Mouse (Mus musculus) cerebellum, postnatal 14 days (tissue): ENCODE results near the gene Dap.

Experiments used
- DNase-seq, 2 experiments: peaks; one replicate each; pipeline ENCODE4 v3.0.0; 2021; ENCODE audit warnings: mixed read lengths in 2 of 2

The Dap gene

DNA sequence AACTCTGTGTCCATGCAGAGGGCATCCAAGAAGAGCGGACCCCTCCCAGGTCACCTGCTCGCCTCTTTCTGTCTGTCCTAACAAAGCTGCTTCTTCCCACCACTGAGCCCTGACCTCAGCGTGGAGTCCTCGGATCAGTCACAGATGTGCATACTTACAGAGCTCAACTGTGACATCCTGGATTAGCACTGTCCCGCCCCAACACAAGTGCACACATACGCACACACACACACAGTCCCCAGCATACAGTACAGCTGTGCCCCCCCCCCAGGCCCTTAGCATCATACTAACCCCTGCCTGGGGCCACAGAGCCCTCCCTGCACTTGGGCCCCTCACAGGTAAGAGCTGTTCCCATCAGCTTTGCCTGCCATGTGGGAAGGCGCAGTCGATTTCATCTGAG is 41.3 kb downstream of the Dap start:
- no peak for DNase-seq

DNA sequence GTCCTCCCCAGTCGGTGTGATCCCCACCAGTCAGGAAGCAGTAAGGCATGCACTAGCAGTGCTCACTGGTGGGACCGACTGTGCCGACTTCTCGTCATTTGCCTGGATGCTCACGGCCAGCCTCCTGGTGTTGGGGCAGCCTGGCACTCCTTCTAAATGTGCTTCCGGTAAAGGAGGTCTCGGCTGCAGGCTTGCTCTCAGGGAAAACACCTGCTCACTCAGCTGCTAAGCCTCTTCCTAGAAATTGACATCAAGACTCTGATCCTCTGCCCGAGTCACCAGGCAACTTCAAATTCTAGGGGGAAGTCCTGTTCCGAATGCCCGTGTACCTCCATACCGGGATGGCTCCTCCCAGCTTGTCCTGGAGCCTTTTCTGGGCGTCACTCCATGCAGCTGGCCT is 41.7 kb downstream of the Dap start:
- DNase-seq = no peak

DNA sequence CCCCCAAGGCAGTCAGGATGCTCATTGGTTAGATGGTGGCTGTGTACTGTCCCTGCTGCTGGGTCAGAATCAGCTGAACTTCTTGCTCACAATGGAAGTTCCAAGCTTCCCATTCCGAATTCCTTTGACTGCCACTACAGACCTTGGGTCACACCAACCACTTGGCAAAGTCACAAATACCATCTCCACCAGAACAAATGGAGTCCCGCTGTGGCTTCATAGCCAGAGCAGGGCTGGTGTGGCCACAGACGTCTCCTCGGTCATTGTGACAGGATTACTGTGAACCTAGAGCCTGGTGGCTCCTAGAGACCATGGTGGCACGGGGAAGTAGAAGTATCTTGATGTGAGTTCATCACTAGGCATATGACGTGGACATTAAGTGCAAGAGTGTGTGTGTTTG is 44.0 kb downstream of the Dap start:
- no peak for DNase-seq

DNA sequence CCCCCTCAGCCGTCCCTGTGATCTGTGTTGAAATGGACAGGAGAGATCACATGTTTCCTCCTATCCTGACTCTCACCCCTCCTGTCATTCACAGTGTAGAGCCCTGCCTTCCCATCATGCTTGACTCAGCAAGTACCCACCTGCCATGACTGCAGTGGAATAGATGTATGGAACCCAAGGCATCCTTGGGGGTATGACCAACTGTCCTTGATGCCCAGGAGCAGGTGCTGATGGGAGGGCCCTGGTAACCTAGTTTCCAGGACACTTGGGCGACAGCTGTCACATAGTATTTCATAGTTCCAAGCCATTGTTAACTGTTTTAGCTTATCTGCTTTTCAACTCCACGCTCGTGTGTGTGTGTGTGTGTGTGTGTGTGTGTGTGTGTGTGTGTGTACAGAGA is 45.4 kb downstream of the Dap start:
- no peak for DNase-seq

DNA sequence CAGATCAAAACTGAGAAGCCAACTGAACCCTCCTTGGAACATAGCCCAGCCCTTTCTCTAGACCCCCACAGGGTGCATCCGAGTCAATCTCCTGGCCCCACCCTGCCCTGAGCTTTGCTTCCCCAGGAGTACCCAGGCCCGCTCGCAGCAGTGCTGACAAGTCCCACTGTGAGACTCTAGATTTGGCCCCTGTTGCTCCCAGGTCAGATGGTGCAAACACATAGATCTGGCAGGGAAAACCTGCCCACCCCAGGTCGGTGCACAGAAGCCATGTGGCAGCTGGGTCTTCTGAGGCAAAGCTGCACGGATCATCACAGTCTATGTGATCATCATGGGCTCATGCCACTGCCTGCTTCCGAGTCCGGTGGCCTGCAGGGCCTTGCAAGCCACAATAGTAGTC is 48.6 kb downstream of the Dap start:
- DNase-seq = peak; percentile 72 to 75

DNA sequence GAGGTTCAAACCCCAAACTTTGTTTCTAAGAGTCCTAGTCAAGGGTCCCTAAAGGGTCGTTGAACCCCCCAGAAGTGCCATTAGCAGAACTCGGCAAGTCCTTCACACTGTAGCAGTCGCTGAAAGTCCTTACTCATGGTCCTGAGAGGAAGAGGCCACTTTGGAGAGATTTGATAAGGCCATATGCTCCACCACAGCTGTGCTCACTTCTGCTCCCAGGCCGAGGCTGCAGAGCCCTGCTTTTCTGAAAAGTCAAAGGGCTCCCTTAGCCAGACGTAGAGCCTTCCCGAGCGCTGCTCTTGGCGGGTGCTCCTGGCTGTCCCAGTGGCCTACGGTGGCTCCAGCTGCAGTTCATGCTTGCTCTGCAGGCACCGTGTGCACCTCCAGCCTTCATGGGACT is 49.4 kb downstream of the Dap start:
- no peak for DNase-seq

DNA sequence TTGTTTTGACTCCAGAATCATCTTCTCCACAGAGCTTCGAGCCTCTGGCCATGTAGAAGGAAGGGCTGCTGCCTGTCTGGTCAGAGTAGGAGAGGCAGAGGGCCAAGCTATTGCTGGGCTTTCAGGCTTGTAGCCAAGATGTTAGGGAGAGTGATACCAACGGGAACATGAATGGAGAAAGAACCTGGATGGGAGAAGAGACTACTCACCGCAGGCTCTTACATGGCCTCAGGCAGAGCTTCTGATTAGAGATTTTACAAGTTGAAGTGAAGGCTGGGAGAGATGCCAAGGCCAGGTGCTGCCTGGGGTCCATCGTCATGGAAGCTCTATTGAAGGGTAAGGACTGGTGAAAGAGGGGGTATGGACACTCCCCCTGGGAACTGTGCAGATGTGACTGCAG is 54.0 kb downstream of the Dap start:
- peak; percentile 76 to 80 for DNase-seq

DNA sequence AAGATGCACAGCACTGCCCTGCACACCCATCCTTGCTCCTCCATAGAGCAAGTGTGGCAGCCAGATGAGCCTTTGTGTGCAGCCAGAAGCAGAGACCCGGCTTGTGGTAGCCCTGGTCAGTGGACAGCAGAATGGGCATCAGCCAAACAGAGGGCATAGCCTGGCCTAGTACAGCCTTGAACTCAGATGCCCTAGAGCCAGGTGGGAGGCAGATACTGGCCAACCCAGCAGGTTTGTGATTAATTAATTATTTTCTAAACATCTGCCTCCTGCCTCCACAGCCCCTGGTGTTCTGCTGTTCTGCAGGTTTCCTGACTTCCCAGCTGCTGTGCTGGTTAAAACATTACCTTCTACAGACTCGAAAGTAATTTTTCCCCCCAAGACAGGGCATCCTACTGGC is 55.0 kb downstream of the Dap start:
- DNase-seq = no peak

DNA sequence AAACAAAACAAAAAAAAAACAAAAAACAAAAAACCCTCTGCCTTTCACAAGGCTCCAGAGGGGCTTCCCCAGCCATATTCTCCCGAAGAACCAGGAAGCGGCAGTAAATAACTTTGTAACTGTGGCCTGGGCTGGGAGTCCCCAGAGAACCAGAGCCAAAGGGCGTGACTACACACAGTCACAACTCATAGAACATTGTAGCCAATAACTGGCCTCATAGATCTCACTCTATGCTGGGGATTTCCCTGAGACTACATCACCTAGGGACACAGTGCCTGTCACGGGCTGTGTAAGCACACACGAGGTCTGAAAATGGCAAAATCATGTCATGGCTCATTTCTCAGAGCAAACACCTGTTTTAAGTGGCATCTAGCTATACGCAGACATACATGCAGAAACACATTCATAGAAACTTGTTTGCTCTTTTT is 55.5 kb downstream of the Dap start:
- DNase-seq = no peak

DNA sequence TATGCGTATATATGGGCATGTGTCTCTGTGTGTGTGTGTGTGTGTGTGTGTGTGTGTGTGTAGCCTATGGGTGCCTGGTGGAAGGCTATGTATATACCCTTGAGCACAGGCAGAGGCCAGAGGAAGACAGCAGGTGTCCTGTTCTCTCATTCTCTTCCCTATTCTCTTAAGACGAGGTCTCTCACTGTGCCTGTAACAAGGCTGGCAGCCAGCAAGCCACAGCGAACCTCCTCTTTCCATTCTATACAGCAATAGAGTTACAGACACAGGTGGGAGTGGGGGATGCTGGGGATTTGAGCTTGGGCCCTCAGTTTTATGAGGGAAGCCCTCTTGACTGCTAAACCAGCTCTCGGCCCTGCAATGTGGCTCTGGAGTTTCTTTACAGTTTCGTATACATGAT is 55.9 kb downstream of the Dap start:
- DNase-seq = no peak

DNA sequence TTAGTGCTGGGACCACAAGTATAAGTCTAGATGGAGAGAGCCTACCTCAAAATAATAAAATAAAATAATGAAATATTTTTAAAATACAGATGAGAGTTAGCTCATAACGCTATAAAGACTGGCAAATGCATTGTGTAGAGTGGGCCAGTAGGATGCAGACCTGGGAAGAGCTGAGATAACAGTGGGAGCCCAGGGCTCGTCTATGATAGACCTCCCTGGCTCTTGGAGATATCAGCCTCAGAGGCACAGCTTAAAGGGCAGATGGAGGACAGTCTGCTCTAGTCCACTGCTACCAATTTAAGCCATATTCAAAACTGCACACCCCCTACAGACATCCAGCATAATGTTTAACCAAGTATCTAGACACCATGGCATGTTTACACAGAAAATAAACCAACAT is 56.6 kb downstream of the Dap start:
- DNase-seq = no peak

DNA sequence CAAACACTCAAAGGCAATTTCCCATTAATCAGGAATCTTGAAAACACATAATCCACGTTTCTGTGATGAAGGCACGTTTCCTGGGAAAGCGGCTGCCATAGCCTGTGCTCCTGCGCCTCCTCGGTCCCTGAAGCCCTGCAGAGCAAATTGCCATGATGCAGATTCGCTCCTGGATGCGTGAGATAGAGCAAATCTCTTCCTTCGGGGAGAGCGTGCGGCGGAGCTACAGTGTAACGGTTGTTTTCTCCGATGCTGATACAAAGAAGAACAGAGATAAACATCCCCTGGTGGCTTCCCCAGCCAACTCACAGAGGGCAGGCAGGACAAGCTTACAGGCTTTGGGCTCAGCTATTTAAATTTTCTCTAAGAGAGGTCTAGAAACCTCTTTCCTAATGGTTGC is 57.7 kb downstream of the Dap start:
- DNase-seq = no peak

DNA sequence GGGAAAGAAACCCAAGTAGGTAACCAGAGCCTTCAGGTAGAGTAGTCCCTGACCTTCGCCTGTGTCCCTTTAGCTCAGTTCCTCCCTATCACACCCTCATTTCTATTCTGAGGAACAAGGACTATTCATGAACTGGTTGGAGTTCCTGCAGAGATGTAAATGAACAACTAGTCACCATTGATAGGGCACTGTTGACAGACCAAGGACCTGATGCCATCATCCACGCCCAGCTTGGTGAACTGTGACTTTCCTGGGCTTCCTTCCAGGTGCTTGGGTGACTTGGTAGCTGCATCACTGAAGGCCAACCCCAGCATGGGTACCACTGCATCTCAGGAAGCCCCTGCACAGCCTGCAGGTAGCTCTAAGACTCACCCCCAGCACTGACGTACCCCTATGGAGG is 58.2 kb downstream of the Dap start:
- DNase-seq = no peak

DNA sequence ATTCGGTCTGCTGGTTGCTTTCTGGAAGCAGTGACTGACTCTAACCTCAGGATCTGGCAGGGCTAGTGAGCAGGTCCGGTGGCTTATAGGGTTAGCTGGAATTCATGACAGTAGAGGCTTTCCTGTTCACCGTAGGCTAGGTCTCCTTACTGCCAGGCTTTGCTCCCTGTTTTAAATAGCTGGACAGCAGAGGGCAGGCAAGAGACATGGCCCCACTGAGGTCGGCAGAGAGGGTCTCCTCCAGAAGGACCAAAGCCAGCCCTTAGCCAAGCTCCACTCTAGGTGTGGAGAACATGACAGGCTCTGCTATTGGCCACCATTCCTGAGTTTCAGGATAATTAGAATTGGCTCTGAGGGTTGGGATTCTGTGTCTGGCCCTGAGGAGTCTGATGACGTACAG is 60.0 kb downstream of the Dap start:
- peak; percentile 53 to 60 for DNase-seq

DNA sequence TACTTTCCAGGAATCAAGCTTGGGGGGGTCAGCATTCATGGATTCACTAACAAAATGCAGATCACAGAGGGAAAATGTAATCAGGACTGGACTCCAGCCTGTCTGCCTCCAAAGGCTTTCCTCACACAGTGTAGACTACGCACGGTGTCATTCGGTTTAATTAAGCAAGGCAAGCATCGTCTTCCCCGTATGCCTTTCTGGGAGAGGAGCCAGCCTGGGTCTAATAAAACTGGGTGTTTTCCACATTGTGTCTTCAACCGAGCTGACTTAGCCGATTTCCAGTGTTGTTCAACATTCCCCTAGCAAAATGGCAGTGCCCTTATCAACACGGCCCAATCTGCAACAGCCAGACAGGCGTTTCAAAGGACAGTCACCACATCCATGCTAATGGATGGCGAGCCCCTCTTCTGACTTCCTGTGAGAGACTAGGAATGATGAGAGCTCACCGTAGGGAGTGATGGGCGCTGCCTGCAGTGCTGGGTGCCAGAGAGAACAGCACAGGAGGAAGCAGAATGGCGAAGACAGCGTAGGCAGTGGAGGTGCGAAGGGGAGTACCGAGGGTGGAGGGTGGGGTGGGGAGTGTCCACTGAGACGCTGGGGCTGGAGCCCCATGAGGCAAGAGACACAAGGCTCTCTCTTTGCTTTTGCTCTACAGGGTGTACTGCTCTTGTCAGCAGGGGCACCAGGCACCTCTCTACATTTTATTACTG is 61.0 kb downstream of the Dap start:
- peak; percentile 71 to 72 for DNase-seq

DNA sequence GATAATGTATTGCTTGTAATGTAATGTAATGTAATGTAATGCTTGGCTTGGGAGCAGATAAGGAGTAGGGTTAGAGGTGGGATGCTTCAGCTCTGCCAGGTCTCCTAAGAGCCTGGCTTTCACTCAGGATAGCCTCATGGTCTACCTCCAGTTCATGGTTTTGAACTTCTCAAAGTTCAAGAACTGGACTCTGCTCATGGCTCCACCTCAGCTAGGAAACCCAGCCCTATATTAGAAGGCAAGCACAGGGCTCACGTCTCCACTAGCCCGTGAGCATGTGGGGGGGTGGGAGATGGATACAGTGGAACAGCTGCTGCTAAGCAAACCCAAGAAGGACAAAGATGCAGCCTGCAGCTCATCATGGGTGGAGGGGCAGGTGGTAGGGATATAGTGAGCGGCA is 61.6 kb downstream of the Dap start:
- no peak for DNase-seq

DNA sequence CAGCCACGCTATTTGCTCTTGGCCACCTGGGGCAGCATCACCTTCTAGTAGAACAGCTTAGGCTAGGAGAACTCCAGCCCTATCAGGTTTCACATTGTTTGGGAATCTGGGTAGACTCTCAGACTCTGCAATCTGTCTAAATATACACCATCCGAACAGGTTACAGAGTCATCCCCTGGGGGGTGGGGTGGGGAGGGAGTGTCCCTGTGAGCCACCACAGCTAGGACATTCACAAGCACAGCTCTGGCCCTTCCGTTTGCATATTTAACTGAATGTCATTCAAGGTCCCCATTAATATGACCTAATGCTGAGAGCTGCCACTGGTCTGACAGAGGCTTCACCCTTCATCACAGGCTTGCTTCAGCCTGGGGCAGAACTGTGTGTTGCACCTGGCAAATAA is 68.5 kb downstream of the Dap start:
- no peak for DNase-seq

DNA sequence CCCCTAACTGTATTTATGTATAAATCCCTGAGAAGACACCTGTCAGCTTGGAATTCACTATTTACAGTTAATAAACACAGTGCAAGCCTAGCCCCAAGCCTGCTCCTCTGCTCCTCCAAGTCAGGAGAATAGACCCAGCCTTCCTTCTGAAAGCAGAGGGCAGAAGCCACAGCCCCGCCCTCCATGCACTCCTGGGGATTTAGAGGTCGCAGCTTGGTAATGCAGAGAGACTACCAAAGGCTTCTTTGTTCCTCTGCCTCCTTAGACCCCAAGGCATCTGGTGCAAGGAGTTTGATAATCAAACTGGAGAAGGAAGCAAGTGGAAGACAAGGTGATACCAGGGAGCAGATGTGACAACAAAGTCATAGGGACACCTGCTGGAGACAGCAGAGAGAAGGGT is 70.2 kb downstream of the Dap start:
- DNase-seq = no peak

DNA sequence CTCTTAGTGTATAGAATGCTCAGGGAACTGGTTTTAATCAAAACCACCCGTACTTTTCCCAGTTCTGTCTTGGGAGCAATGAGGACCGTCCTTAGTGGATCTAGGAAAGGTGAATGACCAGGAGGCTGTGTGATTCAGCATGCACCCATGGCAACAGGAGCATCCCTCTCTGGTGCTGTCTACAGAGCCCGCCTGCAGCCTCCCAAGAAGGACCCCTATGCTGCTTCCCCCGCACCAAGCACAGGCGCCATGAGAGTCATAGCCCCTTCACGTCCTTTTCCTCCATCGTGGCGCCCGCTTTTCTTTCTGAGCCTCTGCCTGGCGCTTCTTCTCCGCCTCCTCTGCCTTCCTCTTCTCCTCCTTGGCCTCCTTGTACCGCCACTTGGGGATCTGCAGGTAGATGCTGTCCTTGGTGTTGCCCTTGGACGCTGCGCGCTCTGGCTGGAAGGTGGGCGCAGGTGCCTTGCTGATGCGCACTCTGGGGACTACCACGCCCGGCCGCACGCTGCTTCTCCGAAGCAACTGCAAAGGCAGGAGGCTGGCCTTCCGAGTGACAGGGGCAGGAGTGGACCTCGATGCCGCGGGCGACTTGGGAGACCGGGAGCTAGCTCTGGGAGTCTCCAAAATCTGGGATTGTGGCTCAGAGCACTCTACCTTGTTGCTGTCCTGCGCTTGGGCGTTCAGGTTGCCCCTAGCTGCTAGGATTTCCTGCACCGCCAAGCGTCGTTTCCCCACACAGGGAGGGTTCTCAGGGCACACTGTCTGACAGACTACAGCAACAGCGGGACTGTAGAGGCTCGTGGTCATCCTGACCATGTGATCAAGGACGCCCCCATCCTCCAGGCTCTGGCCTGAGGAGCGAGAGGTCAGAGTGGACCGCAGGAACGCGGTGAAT is 73.0 kb downstream of the Dap start:
- no peak for DNase-seq

DNA sequence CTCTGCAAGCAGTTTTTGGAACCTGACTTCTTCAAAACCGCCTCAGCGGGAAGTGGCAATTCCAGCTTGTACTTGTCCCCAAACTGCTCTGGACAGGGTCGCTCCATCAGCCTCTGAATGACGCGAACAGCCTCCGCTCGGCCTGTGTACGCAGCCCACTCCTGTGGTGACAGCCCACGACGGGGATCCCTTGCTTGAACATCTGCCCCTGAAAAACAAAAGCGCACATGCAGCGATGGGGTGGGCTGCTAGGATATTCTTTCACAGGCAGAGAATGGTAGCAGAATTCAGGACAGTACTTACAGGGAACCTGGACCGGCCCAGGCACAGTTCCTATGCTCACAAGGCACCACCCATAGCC is 73.6 kb downstream of the Dap start:
- no peak for DNase-seq

DNA sequence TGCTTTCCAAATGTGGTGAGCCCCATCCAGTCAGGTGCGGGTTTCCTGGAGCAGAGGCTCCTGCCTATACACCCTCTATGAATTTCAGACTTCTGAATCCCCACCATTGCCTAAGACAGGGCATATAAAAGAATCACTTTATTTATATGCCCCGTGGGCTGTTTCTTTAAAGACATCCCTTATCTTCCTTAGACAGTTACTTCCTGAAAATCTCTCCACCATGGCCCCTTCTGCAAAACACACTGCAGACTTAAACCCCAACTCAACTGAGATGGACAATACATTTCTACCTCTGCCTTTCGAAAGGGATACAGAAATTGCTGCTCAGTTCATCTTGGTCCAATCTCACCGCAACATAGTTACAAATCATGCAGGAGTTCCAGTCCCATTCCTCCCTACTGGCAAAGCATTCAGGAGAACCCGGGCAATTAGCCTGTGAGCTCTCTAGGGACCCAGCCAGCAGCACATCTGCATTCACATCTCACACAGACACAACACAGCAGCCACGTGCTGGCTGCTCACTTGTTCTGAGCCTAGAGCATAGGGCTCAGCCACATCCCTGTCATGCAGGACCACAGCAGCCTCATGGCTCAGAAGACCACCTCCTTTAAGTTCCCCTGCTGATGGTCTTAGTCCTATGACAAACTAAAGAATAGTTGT is 75.3 kb downstream of the Dap start:
- DNase-seq = no peak

DNA sequence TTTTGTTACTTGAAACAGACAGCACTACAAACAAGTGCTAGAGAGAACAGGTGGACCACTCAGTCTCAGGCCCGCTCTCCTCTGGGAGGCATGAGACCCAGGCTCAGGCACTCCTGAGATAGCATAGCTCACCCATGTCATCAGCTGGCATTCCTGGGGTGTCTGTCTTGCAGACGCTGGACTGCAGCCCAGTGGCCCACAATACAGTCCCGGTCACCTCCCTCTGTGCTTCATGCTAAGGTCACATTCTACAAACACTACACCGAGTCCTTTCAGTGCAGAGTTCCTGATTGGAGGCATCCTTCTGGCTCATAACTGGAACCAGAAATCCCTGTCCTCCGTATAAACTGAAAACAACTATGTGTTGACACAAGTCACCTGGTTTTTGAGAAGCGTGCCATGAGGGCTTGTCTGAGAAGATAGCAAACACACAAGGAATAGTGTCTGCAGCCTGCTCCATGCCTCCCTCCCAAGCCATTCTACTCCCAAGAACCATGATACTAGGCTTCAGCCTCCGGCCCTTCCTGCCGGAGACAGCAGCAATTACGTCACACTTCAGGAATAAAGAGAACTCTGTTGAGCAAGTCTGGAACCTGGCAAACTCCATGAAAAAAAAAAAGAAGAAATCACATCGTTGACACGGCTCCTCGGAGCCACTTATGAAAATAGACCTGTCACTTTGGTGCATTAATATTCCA is 78.3 kb downstream of the Dap start:
- no peak for DNase-seq

DNA sequence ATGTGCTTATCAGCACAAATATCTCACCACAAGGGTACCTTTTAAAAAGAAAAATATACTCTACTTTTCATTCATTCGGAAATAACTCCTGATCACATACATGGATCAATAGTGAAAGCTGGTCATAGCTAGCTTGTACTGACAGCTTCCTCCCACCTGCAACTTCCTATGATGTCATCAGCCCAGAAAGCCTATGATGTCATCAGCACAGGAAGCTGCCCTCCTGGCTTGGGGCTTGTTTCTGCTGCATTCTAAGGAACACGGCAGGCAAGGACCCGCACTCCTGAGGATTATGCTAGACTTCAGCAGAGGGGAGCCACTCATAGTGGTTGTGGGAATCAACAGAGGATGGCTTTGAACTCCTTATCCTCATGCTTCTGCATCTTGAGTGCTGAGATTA is 80.2 kb downstream of the Dap start:
- no peak for DNase-seq
